Mouse (Mus musculus) kidney, adult 2 months (tissue): Measurements from ENCODE around the gene Enoph1. TPM values are rescaled to one million over a fixed set of nuclear protein-coding genes. Genes with fewer than 3 reads are reported as not detected.
A peak's percentile ranks its signal among the peaks of the same experiment; 100 is the strongest.

Experiments used
- DNase-seq: peaks from one replicate; pipeline ENCODE4 v3.0.0; 2021
- H3K27ac ChIP-seq: fragments of 200-500 bp; 2 replicates; pipeline ENCODE4 v1.5.1; 2012; ENCODE audit warnings: low read depth, low read length, control low read depth, inconsistent platforms; ENCODE audit not compliant: insufficient read depth
- H3K27me3 ChIP-seq: fragments of 200-500 bp; replicated peaks from 2 replicates; pipeline ENCODE4 v1.6.1; 2012; ENCODE audit warnings: mild to moderate bottlenecking, moderate library complexity, low read length, inconsistent platforms; ENCODE audit not compliant: control insufficient read depth, insufficient read depth
- H3K36me3 ChIP-seq: fragments of 200-500 bp; 2 replicates; pipeline ENCODE4 v1.6.1; 2012; ENCODE audit warnings: mild to moderate bottlenecking, moderate library complexity, low read length, inconsistent platforms; ENCODE audit not compliant: control insufficient read depth, insufficient read depth
- H3K4me1 ChIP-seq: fragments of 200-500 bp; 2 replicates; pipeline ENCODE4 v1.6.1; 2011; ENCODE audit warnings: low read length; ENCODE audit not compliant: control insufficient read depth, insufficient read depth
- H3K4me3 ChIP-seq: fragments of 200-500 bp; 2 replicates; pipeline ENCODE4 v1.5.1; 2011; ENCODE audit warnings: mild to moderate bottlenecking, low read depth, low read length, control low read depth; ENCODE audit not compliant: insufficient read depth
- CTCF ChIP-seq: fragments of 200-500 bp; conservative IDR thresholded peaks from 2 replicates; pipeline ENCODE4 v1.5.1; 2011; ENCODE audit warnings: low read depth, mild to moderate bottlenecking, control low read depth, low read length, moderate library complexity, mixed read lengths; ENCODE audit not compliant: insufficient read depth, insufficient read length
- POLR2A ChIP-seq: fragments of 200-500 bp; IDR thresholded peaks from one replicate; pipeline ENCODE4 v1.6.1; 2011; ENCODE audit warnings: low read depth, low read length, control low read depth
- WGBS: fragments of 180-500 bp; shearing (Covaris S2); methylation state at CpG from one replicate; pipeline ENCODE4 v1.1.7; 2018; 5-methylcytosine and 5-hydroxymethylcytosine counted together
- polyA plus RNA-seq: library from polyadenylated mRNA; depleted of rRNA; stranded (reverse); fragments of >200 nt; gene quantifications from 2 replicates; pipeline ENCODE4 v1.2.3, GENCODE M21; 2012

Gene Enoph1
- polyA plus RNA-seq, 1 experiment = 17.9 TPM

- WGBS = 82% methylated on average over 6 of the region's 6 CpGs
- H3K36me3 ChIP-seq = peaks cover 1% of the 10 kb centered on the region; the same call in 1 of the 2 replicates
- no peak overlapping the region for H3K27ac ChIP-seq
- TF ChIP-seq POLR2A (no peak), CTCF (no peak)
- DNase-seq = no peak
- H3K27me3 ChIP-seq = no peaks in the 10 kb centered on the region
- H3K4me3 ChIP-seq = no peak overlapping the region
- no peaks in the 10 kb centered on the region for H3K4me1 ChIP-seq
Measured at GRCm38 (mm10) chr5:100058729-100059128, 18.9 kb downstream of the Enoph1 start.

- TF ChIP-seq POLR2A = no peak
- TF ChIP-seq CTCF = no peak
- 61% methylated on average over 6 of the region's 6 CpGs for WGBS
- DNase-seq = no peak
- peaks cover 1% of the 10 kb centered on the region; the same call in 1 of the 2 replicates for H3K36me3 ChIP-seq
- no peak overlapping the region for H3K27ac ChIP-seq
- H3K4me3 ChIP-seq = no peak overlapping the region
- H3K27me3 ChIP-seq = no peaks in the 10 kb centered on the region
- no peaks in the 10 kb centered on the region for H3K4me1 ChIP-seq
Measured at GRCm38 (mm10) chr5:100059326-100059725, 19.5 kb downstream of the Enoph1 start.

GRCm38 (mm10) chr5:100060876-100061275 is 21.1 kb downstream of the Enoph1 start:
- H3K4me3 ChIP-seq = no peak overlapping the region
- no peak for DNase-seq
- no peak for TF ChIP-seq POLR2A
- TF ChIP-seq CTCF = no peak
- no peaks in the 10 kb centered on the region for H3K27me3 ChIP-seq
- no peak overlapping the region for H3K27ac ChIP-seq
- 94% methylated on average over 14 of the region's 14 CpGs for WGBS
- peaks cover 1% of the 10 kb centered on the region; the same call in 1 of the 2 replicates for H3K36me3 ChIP-seq
- no peaks in the 10 kb centered on the region for H3K4me1 ChIP-seq

GRCm38 (mm10) chr5:100067579-100067978 is 27.8 kb downstream of the Enoph1 start:
- TF ChIP-seq CTCF (no peak), POLR2A (no peak)

GRCm38 (mm10) chr5:100069526-100069925 is 29.7 kb downstream of the Enoph1 start:
- WGBS = 94% methylated on average over 2 of the region's 2 CpGs
- Histone ChIP-seq H3K27ac (no peak overlapping the region), H3K36me3 (no peaks in the 10 kb centered on the region), H3K27me3 (no peaks in the 10 kb centered on the region), H3K4me1 (no peaks in the 10 kb centered on the region), H3K4me3 (no peak overlapping the region)
- TF ChIP-seq CTCF (no peak), POLR2A (no peak)
- no peak for DNase-seq

More at GRCm38 (mm10) chr5:100067579-100067978, 27.8 kb downstream of the Enoph1 start:
- Histone ChIP-seq H3K27me3 (no peaks in the 10 kb centered on the region), H3K4me3 (no peak overlapping the region), H3K27ac (no peak overlapping the region), H3K4me1 (no peaks in the 10 kb centered on the region), H3K36me3 (peaks cover 1% of the 10 kb centered on the region; the same call in 1 of the 2 replicates)
- no peak for DNase-seq
- 89% methylated on average over 16 of the region's 16 CpGs for WGBS

GRCm38 (mm10) chr5:100070255-100070654 is 30.5 kb downstream of the Enoph1 start:
- Histone ChIP-seq H3K27ac (no peak overlapping the region), H3K4me1 (no peaks in the 10 kb centered on the region), H3K4me3 (no peak overlapping the region), H3K27me3 (no peaks in the 10 kb centered on the region), H3K36me3 (no peaks in the 10 kb centered on the region)
- peak; percentile 96 for TF ChIP-seq CTCF
- TF ChIP-seq POLR2A = no peak
- DNase-seq = peak; percentile 76
- 27% methylated on average over 3 of the region's 3 CpGs for WGBS

GRCm38 (mm10) chr5:100071541-100071940 is 31.8 kb downstream of the Enoph1 start:
- TF ChIP-seq POLR2A (no peak), CTCF (no peak)

GRCm38 (mm10) chr5:100072557-100072956 is 32.8 kb downstream of the Enoph1 start:
- Histone ChIP-seq H3K4me1 (no peaks in the 10 kb centered on the region), H3K36me3 (no peaks in the 10 kb centered on the region), H3K27me3 (no peaks in the 10 kb centered on the region), H3K27ac (no peak overlapping the region), H3K4me3 (no peak overlapping the region)
- no peak for DNase-seq
- no peak for TF ChIP-seq CTCF
- TF ChIP-seq POLR2A = no peak
- 90% methylated on average over 9 of the region's 9 CpGs for WGBS

More at GRCm38 (mm10) chr5:100071541-100071940, 31.8 kb downstream of the Enoph1 start:
- H3K27me3 ChIP-seq = no peaks in the 10 kb centered on the region
- no peak overlapping the region for H3K27ac ChIP-seq
- DNase-seq = no peak
- no peak overlapping the region for H3K4me3 ChIP-seq
- whole genome bisulfite sequencing = 93% methylated on average over 5 of the region's 5 CpGs
- H3K36me3 ChIP-seq = no peaks in the 10 kb centered on the region
- no peaks in the 10 kb centered on the region for H3K4me1 ChIP-seq
